Mouse (Mus musculus): ENCODE results near the gene Snx18.

GRCm38 (mm10) chr13:113596821-113597541 is 21.4 kb downstream of the Snx18 start:
- TF ChIP-seq TAL1 (IDR thresholded peaks at IDR 0.05; ENCODE audit: low read length) (no peak), GATA1 (IDR thresholded peaks at IDR 0.05; ENCODE audit: low read length) (no peak)

All from erythroblast, embryonic 14.5 days (primary cell).